8 mouse cellular contexts compared by ENCODE assay signal in genomic region chr3:136670110-136670359, GRCm38 (mm10). TPM values are rescaled to one million over a fixed set of nuclear protein-coding genes. Genes with fewer than 3 reads are reported as not detected.
A peak's percentile ranks its signal among the peaks of the same experiment; 100 is the strongest.
DNase-seq lines count a peak whose midpoint lies in the region; ATAC-seq and TF ChIP-seq lines count a peak whose summit lies in the region.

TSS of gene Ppp3ca (plus strand) at chr3:136670124.

- peak within 1 kb of the TSS; percentile 98 for H3K27ac ChIP-seq in gastrocnemius, adult 2 months
- peak within 1 kb of the TSS; percentile 97 for H3K27ac ChIP-seq in hindbrain, postnatal 0 days

- no peaks in the 10 kb centered on the region for H3K27me3 ChIP-seq in hindbrain, postnatal 0 days (ENCODE audit: insufficient read depth, low read length)
- no peaks in the 10 kb centered on the region for H3K27me3 ChIP-seq in megakaryocyte, embryonic 14.5 days (replicated peaks)

- no peak for DNase-seq in heart, adult 18-20 months
- no peak for DNase-seq in heart, adult 11 months
- DNase-seq in adrenal gland, adult 8-10 months, result no peak
- DNase-seq in gastrocnemius, adult 2 months, result no peak
- DNase-seq in hindbrain, postnatal 0 days (ENCODE audit: low spot score), result no peak
- no peak for DNase-seq in natural killer cell, adult 2 months (ENCODE audit: low spot score in 2 of 2)
- DNase-seq in cerebellum, postnatal 10 days, result no peak

- TF ChIP-seq CTCF in gastrocnemius, adult 2 months (IDR thresholded peaks at IDR 0.05), result no peak; the same call in 1 of the 2 replicates
- no peak for TF ChIP-seq CTCF in hindbrain, postnatal 0 days (IDR thresholded peaks at IDR 0.05; ENCODE audit: low read depth)

- peak within 1 kb of the TSS; percentile 97 for H3K4me3 ChIP-seq in gastrocnemius, adult 2 months
- H3K4me3 ChIP-seq in hindbrain, postnatal 0 days (ENCODE audit: low read length), result peak within 1 kb of the TSS; percentile 86
- H3K4me3 ChIP-seq in megakaryocyte, embryonic 14.5 days (replicated peaks), result peak within 1 kb of the TSS; percentile 99

- peak within 1 kb of the TSS; percentile 88 for H3K9ac ChIP-seq in hindbrain, postnatal 0 days (replicated peaks; ENCODE audit: low read length)

- intact Hi-C loops in gastrocnemius, adult 2 months (cut with DNase I), result loop anchor here (2.0 to 5.0 kb wide), 3 partner anchors 37 to 97 kb away; no protein-coding TSS in a partner anchor

- H3K4me2 ChIP-seq in hindbrain, postnatal 0 days (ENCODE audit: low read depth, low read length), result peak within 1 kb of the TSS; percentile 77

- H3K36me3 ChIP-seq in hindbrain, postnatal 0 days (ENCODE audit: insufficient read depth, low read length), result no peaks in the 10 kb centered on the region
- H3K36me3 ChIP-seq in megakaryocyte, embryonic 14.5 days (replicated peaks; ENCODE audit: low read length), result no peaks in the 10 kb centered on the region

- ATAC-seq in hindbrain, postnatal 0 days, result no peak

- WGBS in hindbrain, postnatal 0 days, result 2% methylated on average over 15 of the region's 43 CpGs

- H3K9me3 ChIP-seq in hindbrain, postnatal 0 days (ENCODE audit: low read length), result no peaks in the 10 kb centered on the region
- no peaks in the 10 kb centered on the region for H3K9me3 ChIP-seq in megakaryocyte, embryonic 14.5 days

- 0 out of 2 replicates have a peak, but pooled peaks cover 9% of the 10 kb centered on the region for H3K4me1 ChIP-seq in hindbrain, postnatal 0 days (ENCODE audit: insufficient read depth, low read length)
- H3K4me1 ChIP-seq in megakaryocyte, embryonic 14.5 days, result peaks cover 51% of the 10 kb centered on the region

RNA-seq across cellular contexts. Expression of gene Ppp3ca, which starts in this region (rescaled TPM):
- 10 to 100 TPM; 42.9 to 44.5 TPM for total RNA-seq in heart, adult 18-20 months (2021)
- total RNA-seq in adrenal gland, adult 8-10 months (2022), result 10 to 100 TPM; 42.5 to 52.3 (median 49.2) TPM
- total RNA-seq in gastrocnemius, adult 2 months (2021), result 100 to 1,000 TPM; 152 to 154 TPM
- 137 and 159 TPM in 2 replicates for total RNA-seq in hindbrain, postnatal 0 days (2014; rRNA removed)
- 177 and 180 TPM in 2 replicates for polyA plus RNA-seq in hindbrain, postnatal 0 days (2015; fragmentation: Nextera tagmentation; extraction: Ambion mirVana)
- polyA plus RNA-seq in megakaryocyte, embryonic 14.5 days (2012; ENCODE audit: insufficient read depth, low replicate concordance), result 42.7 and 107 TPM in 2 replicates
